Mouse (Mus musculus): ENCODE results near the gene Fam241a.

Fam241a gene

GRCm38 (mm10) chr3:127875059-127875458 is 21.1 kb downstream of the Fam241a start:
- DNase-seq, result no peak

- no peak for DNase-seq
These were observed 21.8 kb downstream of the Fam241a start for GRCm38 (mm10) chr3:127874254-127874883.

DNA sequence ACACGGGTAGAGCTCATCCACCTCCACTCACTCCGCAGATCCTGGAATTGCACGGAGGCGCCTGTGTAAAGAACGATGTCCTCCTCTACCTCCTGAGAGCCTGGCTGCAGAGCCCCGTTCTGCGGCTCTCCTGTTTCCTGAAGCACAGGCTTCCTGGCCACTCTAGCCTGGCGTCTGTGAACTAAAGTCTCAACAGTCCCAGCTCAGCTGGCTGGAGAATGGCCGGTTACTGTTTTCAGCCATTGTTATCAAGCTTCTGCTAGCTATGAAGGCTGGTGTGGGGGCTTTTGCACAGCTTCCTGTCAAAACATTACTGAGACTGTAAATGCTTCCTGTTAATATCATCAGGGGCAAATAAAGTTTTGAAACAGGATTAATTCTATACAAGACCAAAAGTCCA is 24.5 kb downstream of the Fam241a start:
- DNase-seq, result no peak

DNA sequence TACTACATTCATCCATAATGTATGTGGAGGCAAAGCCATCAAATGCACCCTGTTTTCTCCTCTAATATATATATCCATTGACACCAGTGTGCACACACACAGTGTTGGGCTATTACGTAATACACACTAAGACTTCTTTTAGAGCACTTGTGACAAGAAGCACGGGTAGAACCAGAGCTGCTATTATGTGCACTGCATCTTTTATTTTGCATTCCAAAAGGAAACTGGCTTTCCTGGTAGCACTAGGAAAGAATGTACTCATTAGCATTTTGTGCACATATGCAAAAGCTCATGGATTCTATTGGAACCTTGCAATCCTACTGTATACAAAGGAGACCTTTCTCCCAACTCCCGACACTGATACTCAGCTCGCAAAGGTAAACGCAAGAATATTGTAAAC is 27.2 kb downstream of the Fam241a start:
- no peak for DNase-seq

GRCm38 (mm10) chr3:127868046-127868758 is 27.9 kb downstream of the Fam241a start:
- no peak for DNase-seq

DNA sequence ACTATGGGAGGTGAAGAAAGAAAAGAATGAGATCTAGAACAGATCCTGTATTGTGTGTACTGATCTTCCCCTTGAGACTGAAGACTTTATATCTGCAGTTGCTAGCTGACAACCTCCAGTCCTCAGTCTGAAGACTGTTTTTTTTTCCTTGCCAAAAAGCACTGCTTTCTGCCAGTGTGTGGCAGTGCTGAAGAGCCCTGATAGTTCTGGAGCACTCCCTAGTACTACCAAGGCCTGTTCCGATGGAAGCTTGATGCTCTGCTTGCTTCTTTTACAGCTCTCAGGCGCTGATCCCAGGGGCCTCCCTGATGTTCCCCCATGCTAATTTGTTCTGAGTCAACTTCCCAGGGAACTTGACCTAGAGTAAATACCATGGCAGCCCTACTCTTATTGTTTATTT is 31.9 kb downstream of the Fam241a start:
- no peak for DNase-seq

GRCm38 (mm10) chr3:127863571-127863970 is 32.6 kb downstream of the Fam241a start:
- no peak for DNase-seq

DNA sequence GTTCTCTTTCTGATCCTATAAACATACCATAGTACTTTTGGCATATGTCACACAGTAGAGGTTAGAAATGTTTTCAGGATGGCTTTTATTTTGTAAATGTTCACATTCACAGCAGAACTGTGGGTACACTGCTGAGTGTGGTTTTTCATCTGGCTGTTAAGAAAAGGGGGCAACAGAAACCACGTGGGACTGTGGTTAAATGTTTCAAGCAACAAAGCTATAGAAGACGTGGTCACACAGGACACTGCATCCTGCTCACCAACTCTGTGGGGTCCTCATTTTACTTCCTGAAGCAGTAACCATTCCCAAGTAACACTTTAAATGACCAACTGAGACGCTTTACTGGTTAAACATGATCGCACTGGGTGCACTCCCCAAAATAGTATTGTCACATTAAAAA is 33.6 kb downstream of the Fam241a start:
- no peak for DNase-seq

DNA sequence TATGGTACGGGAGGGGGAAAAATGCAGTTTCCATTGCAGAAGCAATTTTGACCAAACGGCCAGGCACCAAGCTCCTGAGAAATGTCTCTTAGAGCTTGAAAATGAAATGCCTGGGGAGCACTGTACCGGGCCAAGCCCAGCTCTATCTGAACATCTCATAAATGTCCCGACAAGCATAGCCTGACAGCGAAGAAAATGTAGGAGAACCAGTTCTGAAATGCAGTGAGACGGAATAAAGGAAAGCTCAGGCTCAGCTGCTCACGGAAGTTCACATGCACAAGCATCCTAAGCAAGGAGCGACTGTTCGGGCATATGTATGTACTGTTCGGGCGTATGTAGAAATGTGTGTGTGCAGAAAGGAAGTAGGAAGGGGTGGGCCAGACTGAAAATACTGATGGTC is 34.8 kb downstream of the Fam241a start:
- DNase-seq, result no peak

- DNase-seq, result peak; percentile 72
These were observed 42.5 kb downstream of the Fam241a start for GRCm38 (mm10) chr3:127853431-127854206.

DNA sequence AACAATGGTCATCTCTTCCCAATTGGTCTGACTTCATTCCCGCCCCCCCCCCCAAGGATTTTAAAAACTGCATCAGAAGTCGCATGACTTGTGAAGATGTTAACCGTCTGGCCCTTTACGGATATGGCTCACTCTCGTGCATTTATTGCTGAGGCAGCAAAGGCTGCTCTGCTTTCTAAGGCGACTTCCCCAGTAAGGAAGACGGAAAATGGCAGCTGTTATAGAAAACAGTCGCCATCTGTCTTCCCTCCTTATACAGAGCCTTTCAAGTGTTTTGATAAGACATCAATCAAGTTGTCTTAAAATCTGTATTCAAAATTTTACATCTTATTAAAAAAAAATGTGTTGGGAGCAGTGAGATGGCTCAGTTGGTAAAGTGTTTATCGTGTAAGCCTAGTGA is 43.4 kb downstream of the Fam241a start:
- DNase-seq, result no peak

- DNase-seq, result no peak
These were observed 45.1 kb downstream of the Fam241a start for GRCm38 (mm10) chr3:127850776-127851646.

DNA sequence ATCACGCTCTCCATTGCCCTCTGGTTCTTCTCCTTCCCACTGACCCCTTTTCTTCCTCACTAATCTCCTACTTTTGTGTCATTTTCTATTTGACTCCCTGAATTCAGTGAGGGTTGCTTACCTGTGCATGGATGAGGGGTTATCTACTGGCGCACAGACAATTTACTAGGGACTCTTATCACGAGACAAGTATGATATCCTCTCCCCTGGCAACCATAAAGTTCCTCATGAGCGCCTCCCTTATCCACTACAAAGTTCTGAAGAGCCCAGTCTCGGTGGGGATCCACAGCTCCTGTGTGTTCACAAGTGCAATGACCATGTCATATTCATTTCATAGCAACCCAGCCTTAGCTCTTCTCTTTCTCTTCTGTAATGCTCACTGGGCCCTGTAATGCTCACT is 46.2 kb downstream of the Fam241a start:
- no peak for DNase-seq

DNA sequence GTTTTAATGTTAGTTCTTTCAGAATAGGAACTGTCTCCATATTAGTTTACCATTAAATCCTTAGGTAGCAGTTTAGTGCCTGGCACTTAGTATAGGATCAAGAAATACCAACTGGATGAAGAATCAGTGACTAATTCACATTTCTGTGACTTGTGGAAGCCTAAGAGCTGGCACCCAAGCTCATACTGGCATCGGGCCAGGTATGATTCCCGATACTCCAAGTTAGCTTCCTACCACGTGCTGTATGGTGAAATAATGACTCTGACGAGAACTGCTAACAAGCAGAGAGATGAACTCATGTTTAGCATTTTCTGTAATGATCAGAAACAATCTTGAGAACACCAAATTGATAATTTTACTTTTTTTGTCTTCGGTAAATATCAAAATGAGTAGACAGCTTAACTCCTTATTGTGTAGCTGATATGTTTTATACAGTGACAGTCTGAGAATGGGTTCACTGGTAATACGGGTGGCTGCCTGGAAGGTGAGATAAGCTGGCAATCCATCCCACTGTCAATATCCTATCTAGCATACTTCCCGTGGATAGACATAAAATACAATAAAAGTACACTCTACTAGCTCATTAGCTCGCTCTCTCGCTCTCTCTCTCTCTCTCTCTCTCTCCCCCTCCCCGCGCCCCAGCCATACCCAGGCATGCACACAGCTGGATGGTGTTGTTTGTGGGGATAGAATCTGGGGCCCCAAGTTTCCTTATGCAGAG is 47.9 kb downstream of the Fam241a start:
- no peak for DNase-seq

GRCm38 (mm10) chr3:127843941-127844327 is 52.2 kb downstream of the Fam241a start:
- DNase-seq, result no peak

GRCm38 (mm10) chr3:127843324-127843940 is 52.7 kb downstream of the Fam241a start:
- DNase-seq, result no peak

DNA sequence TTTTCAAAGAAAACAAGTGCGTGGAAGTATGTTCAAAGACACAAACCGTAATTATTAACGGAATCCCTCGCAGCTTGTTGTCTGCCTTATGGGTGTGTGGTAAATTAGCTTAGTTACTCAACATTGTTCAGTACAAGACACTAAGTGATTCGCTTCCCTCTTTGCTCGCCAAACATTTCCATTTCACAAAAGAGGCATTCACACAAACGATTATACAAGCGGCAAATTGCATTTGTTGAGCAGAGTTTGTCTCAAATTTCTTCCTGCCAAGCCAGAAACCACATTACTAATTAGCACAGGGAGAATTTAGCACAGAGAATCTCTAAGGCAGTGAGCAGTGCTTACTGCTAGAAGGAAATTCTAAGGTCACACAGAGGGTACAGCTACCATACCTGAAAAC is 54.2 kb downstream of the Fam241a start:
- DNase-seq, result no peak

- no peak for DNase-seq
These were observed 58.0 kb downstream of the Fam241a start for GRCm38 (mm10) chr3:127837972-127838644.

GRCm38 (mm10) chr3:127837154-127837865 is 58.8 kb downstream of the Fam241a start, which contains the start of gene Ap1ar:
Ap1ar (minus strand) TSS chr3:127837523.
- DNase-seq, result peak; percentile 95

GRCm38 (mm10) chr3:127836798-127837153 is 59.3 kb downstream of the Fam241a start:
- peak; percentile 50 for DNase-seq

GRCm38 (mm10) chr3:127835594-127835993 is 60.5 kb downstream of the Fam241a start:
- no peak for DNase-seq
